Mouse (Mus musculus) MEL (cell line): Measurements from ENCODE around the gene Rela. TPM values are rescaled to one million over a fixed set of nuclear protein-coding genes. Genes with fewer than 3 reads are reported as not detected.

Source experiments
- DNase-seq: peaks from one replicate; pipeline ENCODE4 v3.0.0; 2011; ENCODE audit warnings: low read depth, low spot score
- H3K27ac ChIP-seq: 2 replicates; pipeline ENCODE4 v1.5.1; 2012; ENCODE audit warnings: low read depth, mild to moderate bottlenecking, control low read depth, low read length, moderate library complexity; ENCODE audit not compliant: control insufficient read depth
- H3K27me3 ChIP-seq, 2 experiments: fragments of 150-350 bp in 1 of 2; sonication (generic) in 1 of 2; 2 replicates each; pipeline ENCODE4 v1.6.1; 2012; ENCODE audit warnings: low read length in 2 of 2, mild to moderate bottlenecking in 2 of 2, improper control_type of control experiment in 1 of 2, moderate library complexity in 1 of 2; ENCODE audit not compliant: insufficient read depth in 2 of 2, control insufficient read depth in 1 of 2
- H3K36me3 ChIP-seq, 2 experiments: 2 replicates each; pipeline ENCODE4 v1.6.1; 2012 to 2014; ENCODE audit warnings: low read length in 2 of 2, improper control_type of control experiment in 1 of 2, inconsistent platforms in 1 of 2, mild to moderate bottlenecking in 1 of 2; ENCODE audit not compliant: insufficient read depth in 2 of 2, control insufficient read depth in 1 of 2
- H3K4me1 ChIP-seq, 2 experiments: fragments of 150-350 bp in 1 of 2; sonication (generic) in 1 of 2; 2 replicates each; pipeline ENCODE4 v1.6.1; 2012; ENCODE audit warnings: low read length in 2 of 2, improper control_type of control experiment in 1 of 2, mild to moderate bottlenecking in 1 of 2; ENCODE audit not compliant: insufficient read depth in 2 of 2, control insufficient read depth in 1 of 2
- H3K4me3 ChIP-seq, 2 experiments: fragments of 150-350 bp in 1 of 2; sonication (generic) in 1 of 2; 2 replicates each; pipeline ENCODE4 v1.5.1; 2012; ENCODE audit warnings: low read depth in 2 of 2, low read length in 2 of 2, mild to moderate bottlenecking in 2 of 2, moderate library complexity in 2 of 2, control low read depth in 1 of 2, improper control_type of control experiment in 1 of 2; ENCODE audit not compliant: control insufficient read depth in 1 of 2, insufficient read depth in 1 of 2
- H3K79me2 ChIP-seq: 2 replicates; pipeline ENCODE4 v1.6.1; 2012; ENCODE audit warnings: mild to moderate bottlenecking, low read length, moderate library complexity; ENCODE audit not compliant: control insufficient read depth, poor library complexity, insufficient read depth
- H3K9ac ChIP-seq: 2 replicates; pipeline ENCODE4 v1.6.1; 2012; ENCODE audit warnings: low read depth, mild to moderate bottlenecking, control low read depth, low read length, moderate library complexity; ENCODE audit not compliant: control insufficient read depth, poor library complexity, severe bottlenecking
- H3K9me3 ChIP-seq: fragments of 150-350 bp; sonication (generic); replicated peaks from 2 replicates; pipeline ENCODE4 v1.6.1; 2012; ENCODE audit warnings: mild to moderate bottlenecking, low read length, improper control_type of control experiment, moderate library complexity; ENCODE audit not compliant: insufficient read depth
- CHD1 ChIP-seq: IDR thresholded peaks from 2 replicates; pipeline ENCODE4 v1.6.1; 2012; ENCODE audit warnings: low read depth, mild to moderate bottlenecking, inconsistent platforms, low read length, improper control_type of control experiment
- CHD2 ChIP-seq: IDR thresholded peaks from 2 replicates; pipeline ENCODE4 v1.6.1; 2011; ENCODE audit warnings: low read length, improper control_type of control experiment
- ETS1 ChIP-seq: IDR thresholded peaks from 2 replicates; pipeline ENCODE4 v1.6.1; 2012; ENCODE audit warnings: low read depth, mild to moderate bottlenecking, inconsistent platforms, low read length, improper control_type of control experiment, moderate library complexity
- HCFC1 ChIP-seq: IDR thresholded peaks from 2 replicates; pipeline ENCODE4 v1.6.1; 2012; ENCODE audit warnings: low read depth, mild to moderate bottlenecking, inconsistent platforms, low read length, improper control_type of control experiment, moderate library complexity
- JUND ChIP-seq: IDR thresholded peaks from 2 replicates; pipeline ENCODE4 v1.6.1; 2011; ENCODE audit warnings: low read depth, mild to moderate bottlenecking, improper control_type of control experiment, low read length
- MEF2A ChIP-seq: IDR thresholded peaks from 2 replicates; pipeline ENCODE4 v1.6.1; 2014; ENCODE audit warnings: low read depth, mild to moderate bottlenecking, inconsistent platforms, low read length, improper control_type of control experiment; ENCODE audit not compliant: poor library complexity, insufficient replicate concordance, severe bottlenecking; ENCODE audit errors: extremely low read depth
- MXI1 ChIP-seq: IDR thresholded peaks from 2 replicates; pipeline ENCODE4 v1.6.1; 2011; ENCODE audit warnings: mild to moderate bottlenecking, low read depth, low read length, improper control_type of control experiment
- MYB ChIP-seq: IDR thresholded peaks from 2 replicates; pipeline ENCODE4 v1.6.1; 2011; ENCODE audit warnings: mild to moderate bottlenecking, low read depth, low read length, improper control_type of control experiment
- MYC ChIP-seq: IDR thresholded peaks from 2 replicates; pipeline ENCODE4 v1.6.1; 2011; ENCODE audit warnings: low read depth, mild to moderate bottlenecking, low read length, improper control_type of control experiment, moderate library complexity
- NELFE ChIP-seq: IDR thresholded peaks from 2 replicates; pipeline ENCODE4 v1.6.1; 2011; ENCODE audit warnings: low read depth, low read length, improper control_type of control experiment
- POLR2A ChIP-seq, 2 experiments: IDR thresholded peaks; 2 replicates each; pipeline ENCODE4 v1.6.1; 2011 to 2012; ENCODE audit warnings: low read length in 2 of 2, mild to moderate bottlenecking in 2 of 2, control low read depth in 1 of 2, improper control_type of control experiment in 1 of 2, low read depth in 1 of 2, moderate library complexity in 1 of 2; ENCODE audit not compliant: control insufficient read depth in 1 of 2, insufficient read depth in 1 of 2, poor library complexity in 1 of 2
- POLR2AphosphoS5 ChIP-seq: IDR thresholded peaks from 2 replicates; pipeline ENCODE4 v1.6.1; 2012; ENCODE audit warnings: low read depth, borderline replicate concordance, mild to moderate bottlenecking, inconsistent platforms, low read length, moderate library complexity, mixed read lengths
- SIN3A ChIP-seq: IDR thresholded peaks from 2 replicates; pipeline ENCODE4 v1.6.1; 2012; ENCODE audit warnings: low read length, improper control_type of control experiment, inconsistent platforms
- SMC3 ChIP-seq: IDR thresholded peaks from 2 replicates; pipeline ENCODE4 v1.6.1; 2011; ENCODE audit warnings: low read depth, low read length, improper control_type of control experiment
- TCF12 ChIP-seq: IDR thresholded peaks from 2 replicates; pipeline ENCODE4 v1.6.1; 2014; ENCODE audit warnings: low read depth, mild to moderate bottlenecking, inconsistent platforms, low read length, improper control_type of control experiment, moderate library complexity
- USF1 ChIP-seq: IDR thresholded peaks from 2 replicates; pipeline ENCODE4 v1.6.1; 2014; ENCODE audit warnings: low read depth, mild to moderate bottlenecking, inconsistent platforms, low read length, improper control_type of control experiment, moderate library complexity
- ZKSCAN1 ChIP-seq: IDR thresholded peaks from 2 replicates; pipeline ENCODE4 v1.6.1; 2012; ENCODE audit warnings: low read depth, mild to moderate bottlenecking, inconsistent platforms, low read length, improper control_type of control experiment, moderate library complexity
- ZMIZ1 ChIP-seq: IDR thresholded peaks from 2 replicates; pipeline ENCODE4 v1.6.1; 2012; ENCODE audit warnings: low read depth, mild to moderate bottlenecking, inconsistent platforms, low read length, improper control_type of control experiment, moderate library complexity
- polyA plus RNA-seq, 2 experiments: library from polyadenylated mRNA; stranded (reverse) in 1 of 2; unstranded in 1 of 2; fragments of >175 nt in 1 of 2; fragments of >200 nt in 1 of 2; gene quantifications; 2 replicates each; pipeline versions ENCODE4 v1.2.1 to v1.2.4; 2012; ENCODE audit warnings: low replicate concordance in 2 of 2, low read depth in 1 of 2; ENCODE audit not compliant: insufficient read length in 2 of 2, insufficient read depth in 1 of 2, missing spikeins in 1 of 2
- total RNA-seq: library from RNA; depleted of rRNA; stranded (reverse); fragments of 300-350 nt; gene quantifications from 2 replicates; pipeline ENCODE4 v1.2.3, GENCODE M21; 2012

Gene Rela
- total and polyA plus RNA-seq, 3 experiments = 16.4 to 61.7 TPM; not detected in 1

- TF ChIP-seq POLR2A (IDR thresholded peaks at IDR 0.05; ENCODE audit: control insufficient read depth in 1 of 2, insufficient read depth in 1 of 2, low read depth in 1 of 2, low read length in 2 of 2, poor library complexity in 1 of 2) (peak; percentile 63 to 73; a peak in 3 of 4 replicates), NELFE (peak; percentile 86), USF1 (peak; percentile 9; the same call in 1 of the 2 replicates), MYC (peak; percentile 56; the same call in 1 of the 2 replicates), HCFC1 (peak; percentile 88), MYB (peak; percentile 72), ZKSCAN1 (no peak), SIN3A (peak; percentile 99), CHD2 (peak; percentile 67), TCF12 (peak; percentile 35; the same call in 1 of the 2 replicates), MXI1 (peak; percentile 74)
These were observed 51.2 kb downstream of the Rela start, which contains the start of the genes Map3k11 and Pcnx3 (continued) for GRCm38 (mm10) chr19:5688200-5689087.

GRCm38 (mm10) chr19:5689088-5689428, 51.8 kb downstream of the Rela start:
- no peak for DNase-seq
- peaks cover 44% of the 10 kb centered on the region for H3K79me2 ChIP-seq
- no peaks in the 10 kb centered on the region for H3K27me3 ChIP-seq
- H3K27ac ChIP-seq = peak overlapping the region; percentile 94
- no peak for TF ChIP-seq USF1
- TF ChIP-seq POLR2A (IDR thresholded peaks at IDR 0.05; ENCODE audit: control insufficient read depth in 1 of 2, insufficient read depth in 1 of 2, low read depth in 1 of 2, low read length in 2 of 2, poor library complexity in 1 of 2) = no peak
- no peak for TF ChIP-seq ZMIZ1
- no peak for TF ChIP-seq HCFC1
- no peak for TF ChIP-seq ETS1
- no peak for TF ChIP-seq SMC3
- TF ChIP-seq ZKSCAN1 = no peak
- no peak for TF ChIP-seq CHD1
- no peak for TF ChIP-seq JUND
- no peak for TF ChIP-seq POLR2AphosphoS5
- TF ChIP-seq MEF2A = no peak
- H3K4me1 ChIP-seq = peaks cover 2 to 24% of the 10 kb centered on the region in 2 experiments; a peak in 3 of 4 replicates
- peaks cover 0 to 9% of the 10 kb centered on the region in 2 experiments; a peak in 2 of 4 replicates for H3K36me3 ChIP-seq
- H3K4me3 ChIP-seq = peak overlapping the region; percentile 89 to 99
- H3K9me3 ChIP-seq = no peaks in the 10 kb centered on the region
- peak overlapping the region; percentile 72 for H3K9ac ChIP-seq
